9 mouse cellular contexts compared by ENCODE assay signal in genomic region chr2:71757098-71757497, GRCm38 (mm10). TPM values are rescaled to one million over a fixed set of nuclear protein-coding genes. Genes with fewer than 3 reads are reported as not detected.
DNase-seq lines count a peak whose midpoint lies in the region; ATAC-seq lines count a peak whose summit lies in the region.
"Had no signal": no experiment of that assay in that cellular context is flagged by ENCODE, and none has a peak within 500 bp of the region (broad histone marks: within the 10 kb centered on the region; RNA-seq: fewer than 3 reads in every experiment).

No protein-coding gene starts in this region.

- peak; percentile 53 for DNase-seq in testis, postnatal 10 days (ENCODE audit: low spot score)
- no peak for DNase-seq in testis, postnatal 14 days (ENCODE audit: low spot score)
- DNase-seq in kidney, postnatal 4 days = peak; percentile 38 to 60
- DNase-seq in yolk sac, embryonic 10.5 days (ENCODE audit: low spot score) = peak; percentile 13
- no peak for DNase-seq in layer of hippocampus, postnatal 10 days (ENCODE audit: low spot score in 2 of 2)
- DNase-seq: liver had no signal

- no peaks in the 10 kb centered on the region for H3K36me3 ChIP-seq in heart, embryonic 15.5 days
- no peaks in the 10 kb centered on the region for H3K36me3 ChIP-seq in forebrain, embryonic 15.5 days

- no peak overlapping the region for H3K4me3 ChIP-seq in heart, embryonic 15.5 days
- H3K4me3 ChIP-seq in forebrain, embryonic 15.5 days = no peak overlapping the region

- H3K27me3 ChIP-seq in heart, embryonic 15.5 days = no peaks in the 10 kb centered on the region
- no peaks in the 10 kb centered on the region for H3K27me3 ChIP-seq in forebrain, embryonic 15.5 days

- WGBS in heart, embryonic 15.5 days = 28% methylated on average over 5 of the region's 5 CpGs
- 80% methylated on average over 5 of the region's 5 CpGs for WGBS in forebrain, embryonic 15.5 days

- H3K9me3 ChIP-seq in heart, embryonic 15.5 days (replicated peaks) = no peaks in the 10 kb centered on the region
- no peaks in the 10 kb centered on the region for H3K9me3 ChIP-seq in forebrain, embryonic 15.5 days

- H3K27ac ChIP-seq in heart, embryonic 15.5 days = peak overlapping the region; percentile 40
- H3K27ac ChIP-seq in forebrain, embryonic 15.5 days (replicated peaks) = no peak overlapping the region

- 0 out of 2 replicates have a peak, but pooled peaks have one; percentile 27 for ATAC-seq in heart, embryonic 15.5 days (replicated peaks; ENCODE audit: insufficient number of reproducible peaks, insufficient read depth, low FRiP score, low read depth)
- ATAC-seq in forebrain, embryonic 15.5 days (replicated peaks) = no peak
- no peak for ATAC-seq in monocyte, adult 5-6 weeks (replicated peaks; ENCODE audit: insufficient number of reproducible peaks, low FRiP score, low TSS enrichment, poor library complexity, severe bottlenecking)

- H3K4me2 ChIP-seq in heart, embryonic 15.5 days = no peak overlapping the region
- H3K4me2 ChIP-seq in forebrain, embryonic 15.5 days (replicated peaks) = no peak overlapping the region

- H3K4me1 ChIP-seq in heart, embryonic 15.5 days (replicated peaks) = peaks cover 18% of the 10 kb centered on the region
- H3K4me1 ChIP-seq in forebrain, embryonic 15.5 days = no peaks in the 10 kb centered on the region

- no peak overlapping the region for H3K9ac ChIP-seq in heart, embryonic 15.5 days
- H3K9ac ChIP-seq in forebrain, embryonic 15.5 days (replicated peaks) = no peak overlapping the region

RNA-seq across cellular contexts. Expression of gene Itga6, which starts 11.7 kb away (rescaled TPM):
- 48.5 and 52.8 TPM in 2 replicates for polyA plus RNA-seq in heart, embryonic 15.5 days (2015; fragmentation: Nextera tagmentation; extraction: Ambion mirVana)
- 25.7 TPM in 2 replicates for polyA plus RNA-seq in forebrain, embryonic 15.5 days (2015; fragmentation: Nextera tagmentation; extraction: Ambion mirVana)
- total RNA-seq in layer of hippocampus, postnatal 10 days (2021) = 10 to 100 TPM; 45.8 to 48.3 TPM
- total RNA-seq in monocyte, adult 5-6 weeks (2017) = 20.6 to 89.1 TPM (median 24.1 TPM) in 3 replicates

Comparison
In these comparisons a context has a peak if more than half of its experiments do, and no peak if none do; other contexts are left out.
1. DNase-seq: peak in testis, postnatal 10 days (single experiment), kidney, postnatal 4 days (2 of 2) and yolk sac, embryonic 10.5 days (single experiment); none in testis, postnatal 14 days (single experiment) and layer of hippocampus, postnatal 10 days (0 of 2).